Mouse (Mus musculus) megakaryocyte, embryonic 14.5 days (primary cell): ENCODE data around the gene Apol9b.
"Not testable (repeated sequence)": the region's sequence is repeated elsewhere in the genome, so short reads cannot be mapped to it uniquely, and the experiment has no call there.

Experiments
- FLI1 ChIP-seq: IDR thresholded peaks from 2 replicates; pipeline ENCODE4 v1.6.1; 2012; ENCODE audit warnings: low read length, inconsistent platforms, mixed read lengths
- GATA1 ChIP-seq: IDR thresholded peaks from 3 replicates; pipeline ENCODE4 v1.6.1; 2012; ENCODE audit warnings: mixed read lengths, low read length, inconsistent platforms, borderline replicate concordance

DNA sequence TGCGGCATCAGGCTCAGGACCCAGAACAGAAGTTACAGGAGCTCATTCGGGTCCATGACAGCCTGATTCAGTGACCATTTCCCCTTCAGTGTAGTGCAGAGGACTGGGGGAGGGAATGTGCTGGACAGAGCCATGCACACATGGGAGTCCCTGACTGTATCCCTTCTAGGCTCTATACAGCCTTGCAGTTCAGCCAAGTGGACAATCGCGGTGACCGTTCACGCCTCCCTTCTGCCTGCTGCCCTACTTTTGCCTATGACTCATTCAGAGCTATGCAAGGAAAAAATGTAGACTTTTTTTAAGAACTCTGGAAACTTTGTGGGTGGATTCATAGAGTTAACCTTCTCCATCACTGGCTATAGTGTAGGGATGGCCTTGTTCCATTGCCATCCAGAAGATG lies 10.6 kb upstream of the Apol9b start:
- not testable (repeated sequence) for TF ChIP-seq GATA1, FLI1
